Mouse (Mus musculus): Measurements from ENCODE around the gene Pdpn. TPM values are rescaled to one million over a fixed set of nuclear protein-coding genes. Genes with fewer than 3 reads are reported as not detected.

Pdpn gene
- total RNA-seq, 2 experiments from 2014 or later: not detected

- ATAC-seq (replicated peaks; ENCODE audit: poor library complexity): peak; percentile 81
Observed at GRCm38 (mm10) chr4:143248050-143248449, 51.3 kb downstream of the Pdpn start.

- no peak for ATAC-seq (replicated peaks; ENCODE audit: poor library complexity)
Observed at GRCm38 (mm10) chr4:143241294-143241693, 58.1 kb downstream of the Pdpn start.

- peak; percentile 68 for ATAC-seq (replicated peaks; ENCODE audit: poor library complexity)
Observed at GRCm38 (mm10) chr4:143239615-143240201, 59.7 kb downstream of the Pdpn start.

GRCm38 (mm10) chr4:143239117-143239516 is 60.2 kb downstream of the Pdpn start:
- peak; percentile 73 for ATAC-seq (replicated peaks; ENCODE audit: poor library complexity)

- peak; percentile 59 for ATAC-seq (replicated peaks; ENCODE audit: poor library complexity)
Observed at GRCm38 (mm10) chr4:143238241-143239031, 60.9 kb downstream of the Pdpn start.

- 0 out of 2 replicates have a peak, but pooled peaks have one; percentile 17 for ATAC-seq (replicated peaks; ENCODE audit: poor library complexity)
Observed at GRCm38 (mm10) chr4:143231790-143232422, 67.5 kb downstream of the Pdpn start.

GRCm38 (mm10) chr4:143231110-143231509 is 68.3 kb downstream of the Pdpn start:
- ATAC-seq (replicated peaks; ENCODE audit: poor library complexity): no peak

- ATAC-seq (replicated peaks; ENCODE audit: poor library complexity): no peak
Observed at GRCm38 (mm10) chr4:143227976-143228375, 71.4 kb downstream of the Pdpn start.

GRCm38 (mm10) chr4:143225886-143226285 is 73.5 kb downstream of the Pdpn start:
- no peak for ATAC-seq (replicated peaks; ENCODE audit: poor library complexity)

GRCm38 (mm10) chr4:143219316-143219751 is 80.0 kb downstream of the Pdpn start:
- ATAC-seq (replicated peaks; ENCODE audit: poor library complexity): peak; percentile 52

GRCm38 (mm10) chr4:143218858-143219257 is 80.5 kb downstream of the Pdpn start:
- ATAC-seq (replicated peaks; ENCODE audit: poor library complexity): no peak

Other genes starting within 250 kb of the Pdpn start
- 16.1 and 16.5 TPM in 2 replicates for gene Prdm2, start 86.6 kb downstream of the Pdpn start, total RNA-seq (2015)
- 9.5 and 12.5 TPM in 2 replicates for gene Prdm2, start 86.6 kb downstream of the Pdpn start, total RNA-seq (2017)
- gene Lrrc38, start 50.2 kb upstream of the Pdpn start, total RNA-seq (2015): not detected in 2 replicates
- gene Lrrc38, start 50.2 kb upstream of the Pdpn start, total RNA-seq (2017): not detected in 2 replicates
- not detected in 2 replicates for gene Pramel1, start 94.9 kb upstream of the Pdpn start, total RNA-seq (2015)
- gene Pramel1, start 94.9 kb upstream of the Pdpn start, total RNA-seq (2017): not detected in 2 replicates
- gene Pramef8, start 112.9 kb upstream of the Pdpn start, total RNA-seq (2015): 7.5 and 10.1 TPM in 2 replicates
- gene Pramef8, start 112.9 kb upstream of the Pdpn start, total RNA-seq (2017): 7.7 and 10.2 TPM in 2 replicates
- gene Oog4, start 150.8 kb upstream of the Pdpn start, total RNA-seq (2015): not detected in 2 replicates
- gene Oog4, start 150.8 kb upstream of the Pdpn start, total RNA-seq (2017): not detected in 2 replicates
- gene Gm13043, start 211.8 kb upstream of the Pdpn start, total RNA-seq (2015): not detected in 2 replicates
- gene Gm13043, start 211.8 kb upstream of the Pdpn start, total RNA-seq (2017): not detected in 2 replicates
- not detected in 2 replicates for gene Gm13040, start 236.4 kb upstream of the Pdpn start, total RNA-seq (2015)
- gene Gm13040, start 236.4 kb upstream of the Pdpn start, total RNA-seq (2017): not detected in 2 replicates